Mouse (Mus musculus) kidney, postnatal 10 days (tissue): ENCODE data around the gene Polk.

ENCODE experiments used
- DNase-seq: peaks from one replicate; pipeline ENCODE4 v3.0.0; 2021; ENCODE audit warnings: mixed read lengths

Gene Polk

DNA sequence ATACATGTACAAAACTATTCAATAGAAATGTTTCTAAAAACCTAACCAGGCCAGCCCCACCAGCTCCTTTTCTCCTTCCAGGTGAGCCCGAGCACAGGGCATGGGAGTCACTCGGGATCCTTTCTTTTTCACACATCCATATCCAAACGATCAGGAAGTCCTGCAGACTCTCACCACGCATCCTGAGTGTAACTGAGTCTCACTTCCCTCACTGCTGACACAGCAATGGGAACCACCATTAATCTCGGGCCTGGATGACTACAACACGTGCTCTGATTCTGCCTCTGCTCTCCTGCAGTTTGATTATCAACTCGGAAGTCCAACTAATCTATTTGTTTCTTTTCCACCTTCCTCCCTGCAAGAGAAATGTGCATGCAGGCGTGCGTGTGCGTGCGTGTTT lies 14.5 kb downstream of the Polk start:
- no peak for DNase-seq

DNA sequence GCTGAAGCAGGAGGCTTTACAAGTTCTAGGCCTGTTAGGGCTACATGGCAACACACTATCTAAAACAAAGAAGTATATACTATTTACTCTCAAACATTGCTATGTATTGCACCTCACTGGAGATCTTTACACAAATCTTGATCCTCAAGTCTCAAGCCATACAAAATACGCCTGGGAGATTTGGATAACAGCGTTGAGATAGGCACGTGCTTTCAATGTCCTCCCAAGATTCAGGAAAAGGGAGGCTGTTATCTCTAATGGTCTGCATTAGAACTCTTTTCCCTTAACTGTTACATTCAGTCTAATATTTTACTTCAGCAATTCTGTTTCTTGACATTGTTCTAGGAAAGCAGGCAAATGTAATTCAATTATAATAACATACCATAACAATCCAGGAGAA lies 15.4 kb downstream of the Polk start:
- DNase-seq = no peak

DNA sequence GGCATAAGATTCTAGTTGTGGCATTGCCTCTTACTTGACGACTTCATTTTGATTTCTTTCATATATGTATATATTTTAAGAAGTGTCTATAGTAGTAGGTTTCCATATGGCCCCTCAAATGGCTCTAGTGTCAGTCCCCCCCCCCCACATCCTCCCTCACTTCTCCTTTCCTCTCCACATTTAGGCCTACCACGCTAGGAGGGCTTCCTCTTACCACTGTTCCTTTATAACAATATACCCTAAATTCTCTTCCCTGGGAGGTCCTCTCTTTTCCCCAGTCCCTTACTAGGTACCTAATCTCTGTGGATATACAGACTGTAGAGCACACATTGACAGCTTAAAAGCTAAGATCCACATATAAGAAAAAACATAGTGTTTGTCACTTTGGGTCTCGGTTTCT lies 21.1 kb downstream of the Polk start:
- DNase-seq = no peak

- DNase-seq = no peak
Measured at GRCm38 (mm10) chr13:96517335-96517734, 25.0 kb downstream of the Polk start.

DNA sequence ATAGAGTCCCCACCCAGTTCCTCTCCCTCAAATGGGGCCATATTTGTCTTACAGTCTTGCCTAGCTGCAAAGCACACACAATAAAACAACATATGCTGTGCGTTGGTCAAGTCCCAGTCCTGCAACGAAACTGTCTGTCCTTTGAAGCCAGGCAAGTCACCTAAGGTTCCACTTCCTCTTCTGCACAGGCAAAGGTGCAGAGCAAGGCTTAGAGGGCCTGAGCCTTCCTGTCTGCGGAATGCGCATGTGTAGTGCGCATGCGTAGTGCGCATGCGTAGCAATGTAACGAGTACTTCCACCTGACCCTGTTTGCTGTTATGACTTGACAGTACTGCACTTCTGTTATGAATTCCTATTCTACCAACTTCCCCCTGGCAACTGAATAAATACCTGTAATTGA lies 26.1 kb downstream of the Polk start:
- DNase-seq = no peak

DNA sequence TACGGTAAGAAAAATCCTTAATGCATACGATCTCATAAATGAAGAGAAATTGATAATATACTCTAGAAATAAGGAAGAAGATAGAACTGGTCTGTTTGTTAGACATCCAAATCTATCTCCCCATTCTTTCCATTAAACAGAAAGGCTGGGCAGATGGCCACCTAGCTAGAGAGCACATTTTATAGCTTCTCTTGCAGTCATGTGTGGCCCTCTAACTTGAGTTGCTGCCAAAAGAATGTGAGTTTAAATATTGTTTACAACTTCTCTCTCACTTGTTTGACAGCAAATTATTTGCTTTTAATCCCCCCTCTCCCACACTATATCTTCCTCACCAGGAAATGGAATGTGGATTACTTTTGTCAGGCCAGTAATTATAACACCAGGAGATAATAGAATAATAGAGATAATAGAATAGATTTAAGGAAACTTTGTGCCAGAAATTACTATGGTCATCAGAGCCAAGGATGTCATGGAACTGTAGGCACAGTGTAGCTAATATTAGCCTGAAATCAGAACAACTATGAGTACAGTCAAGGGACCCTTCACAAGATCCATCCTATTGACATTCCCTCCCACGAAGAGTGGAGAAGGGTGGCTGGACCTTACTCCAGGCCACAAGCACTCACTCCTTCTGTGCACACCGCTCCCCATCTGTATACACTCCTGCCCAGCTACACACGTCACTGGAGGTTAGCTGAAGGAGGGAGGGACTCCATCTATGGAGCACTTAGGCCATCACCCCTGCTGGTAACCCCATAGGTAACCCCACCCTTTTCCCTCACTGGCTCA lies 28.0 kb downstream of the Polk start:
- peak; percentile 27 for DNase-seq

DNA sequence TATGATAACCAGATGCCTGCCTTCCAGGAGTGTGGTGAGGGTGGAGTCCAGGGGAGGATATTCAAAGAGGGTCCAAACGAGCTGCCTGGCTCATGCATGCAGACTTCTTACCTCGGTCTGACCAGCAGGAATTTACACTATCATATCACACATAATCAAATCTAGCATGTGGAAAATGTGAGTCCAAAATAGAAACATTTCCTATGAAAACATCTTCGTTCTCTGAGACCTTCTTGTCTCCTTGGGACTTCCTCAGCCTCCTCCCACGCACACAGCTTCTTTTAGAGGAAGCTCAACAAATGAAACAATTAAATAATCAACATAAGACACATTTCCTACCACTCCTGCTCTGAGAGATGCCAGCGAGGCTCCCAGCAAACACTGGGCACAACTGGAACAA lies 30.5 kb downstream of the Polk start:
- DNase-seq = peak; percentile 19

GRCm38 (mm10) chr13:96511262-96511661 lies 31.1 kb downstream of the Polk start:
- DNase-seq = no peak

DNA sequence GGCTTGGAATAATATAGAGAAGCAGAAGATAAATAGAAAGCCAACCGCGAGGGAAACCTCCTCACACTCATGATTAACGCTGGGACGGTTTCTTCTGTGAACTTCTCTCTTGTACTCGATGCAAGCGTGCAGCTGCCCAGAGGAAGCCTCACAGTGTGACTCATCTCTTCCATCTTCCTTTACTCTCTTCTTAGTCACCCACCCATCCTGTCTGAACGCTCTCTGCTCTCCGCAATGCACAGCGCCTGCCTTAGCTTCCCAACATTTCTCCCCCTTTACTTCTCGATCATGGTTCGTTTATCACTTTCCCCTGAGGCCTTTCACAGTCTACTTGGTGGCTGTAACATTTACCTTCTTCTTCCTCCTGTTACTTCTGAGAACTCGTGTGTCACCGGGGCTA lies 31.7 kb downstream of the Polk start:
- DNase-seq = peak; percentile 9

- DNase-seq = no peak
Measured at GRCm38 (mm10) chr13:96507541-96507940, 34.8 kb downstream of the Polk start.

DNA sequence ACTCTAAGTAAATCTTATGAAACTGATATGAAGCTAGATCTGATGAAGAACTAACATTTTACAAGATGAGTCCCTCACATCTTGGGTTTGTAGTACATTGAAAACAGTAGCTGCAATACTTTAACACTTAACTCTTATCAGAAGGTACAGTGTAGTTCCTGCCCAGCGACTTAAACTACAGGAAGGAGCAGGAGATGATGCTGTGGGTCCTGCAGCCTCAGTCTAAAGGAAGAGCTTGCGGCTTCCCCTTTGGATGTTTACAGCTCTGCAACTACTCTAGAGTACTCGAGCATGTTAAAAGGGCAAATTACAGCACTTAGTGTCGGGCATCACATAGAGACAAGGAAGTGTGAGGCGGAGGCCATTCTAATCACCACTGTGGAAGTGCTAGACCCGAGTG lies 36.1 kb downstream of the Polk start:
- DNase-seq = no peak

GRCm38 (mm10) chr13:96505661-96506060 lies 36.7 kb downstream of the Polk start:
- no peak for DNase-seq

DNA sequence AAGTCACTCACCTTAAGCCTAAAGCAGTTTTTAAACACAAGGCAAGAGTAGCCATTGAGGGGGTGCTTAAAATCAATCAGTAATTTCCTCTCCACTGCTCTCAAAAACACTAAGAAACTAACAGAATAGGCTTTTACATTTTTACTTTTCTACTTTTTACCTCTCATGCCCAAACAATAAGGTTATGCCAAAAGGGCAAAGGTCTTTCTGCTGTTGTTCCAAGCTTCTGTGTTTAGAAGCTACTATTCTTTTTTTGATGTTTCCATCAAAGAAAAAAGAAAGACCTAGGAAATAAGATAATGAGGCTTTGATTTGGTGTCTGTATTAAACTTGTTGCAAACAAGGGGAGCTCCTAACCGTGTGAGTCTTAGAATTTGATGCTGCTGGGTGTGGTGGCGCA lies 42.5 kb downstream of the Polk start:
- no peak for DNase-seq

DNA sequence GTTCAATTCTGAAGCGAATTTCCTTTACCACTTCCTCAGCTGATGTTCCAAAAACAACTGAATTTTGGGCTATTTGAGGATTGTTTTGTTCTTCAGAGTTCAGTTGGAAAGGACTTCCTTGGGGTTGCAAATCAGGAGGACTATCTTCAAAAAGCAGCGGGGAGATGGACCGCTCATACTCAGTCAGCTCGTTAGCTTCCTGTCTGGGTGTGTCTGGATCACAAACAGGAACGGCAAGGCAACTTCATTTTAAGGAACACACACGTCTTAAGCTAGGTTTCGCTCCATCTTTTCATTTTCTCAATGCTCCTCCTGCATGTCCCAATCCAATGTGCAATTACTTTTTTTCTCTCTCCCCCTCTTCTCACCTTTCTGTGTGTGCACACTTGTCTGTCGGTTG lies 45.7 kb downstream of the Polk start:
- no peak for DNase-seq

GRCm38 (mm10) chr13:96490433-96490832 lies 51.9 kb downstream of the Polk start, which contains the start of gene Gm17622:
Gm17622 (plus strand) TSS chr13:96490733.
- DNase-seq = no peak

DNA sequence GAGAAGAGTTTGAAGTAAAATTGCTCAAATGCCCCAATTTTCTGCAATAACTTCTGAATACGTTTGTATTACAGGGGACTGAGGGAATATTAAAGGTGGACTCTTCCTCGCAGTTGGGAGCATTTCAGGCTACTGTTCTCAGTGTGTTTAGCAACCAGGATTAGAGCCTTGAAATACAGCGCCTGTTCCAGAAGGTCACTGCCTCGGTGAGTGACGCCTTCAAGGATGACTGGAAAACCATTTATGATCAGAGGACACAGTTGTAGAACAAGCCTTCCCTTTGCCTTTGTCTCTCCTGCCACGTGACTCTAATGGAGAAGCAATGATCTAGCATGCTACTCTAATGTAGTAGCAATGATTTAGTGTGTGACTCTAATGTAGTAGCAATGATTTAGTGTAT lies 54.4 kb downstream of the Polk start:
- no peak for DNase-seq

GRCm38 (mm10) chr13:96487230-96487629 lies 55.1 kb downstream of the Polk start:
- DNase-seq = no peak

- no peak for DNase-seq
Measured at GRCm38 (mm10) chr13:96478991-96479390, 63.4 kb downstream of the Polk start.

DNA sequence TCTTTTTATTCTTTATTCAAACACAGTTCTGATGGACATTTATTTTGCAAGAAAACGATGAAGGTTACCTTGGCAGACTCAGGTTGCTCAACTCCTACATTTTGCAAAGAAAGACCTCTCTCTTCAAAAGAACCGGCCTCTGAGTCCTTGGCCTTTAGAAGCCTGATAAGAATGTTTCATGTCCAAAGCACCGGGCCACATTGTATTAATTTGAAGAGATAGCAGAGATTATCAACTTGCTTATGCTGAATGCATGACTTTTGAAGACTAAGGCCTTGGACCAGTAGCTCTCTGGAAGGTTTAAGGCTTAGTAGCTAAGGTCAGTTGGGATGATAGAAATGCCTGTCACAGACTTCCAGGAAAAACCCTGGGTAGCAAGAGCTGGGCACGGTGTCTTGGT lies 65.2 kb downstream of the Polk start:
- no peak for DNase-seq

DNA sequence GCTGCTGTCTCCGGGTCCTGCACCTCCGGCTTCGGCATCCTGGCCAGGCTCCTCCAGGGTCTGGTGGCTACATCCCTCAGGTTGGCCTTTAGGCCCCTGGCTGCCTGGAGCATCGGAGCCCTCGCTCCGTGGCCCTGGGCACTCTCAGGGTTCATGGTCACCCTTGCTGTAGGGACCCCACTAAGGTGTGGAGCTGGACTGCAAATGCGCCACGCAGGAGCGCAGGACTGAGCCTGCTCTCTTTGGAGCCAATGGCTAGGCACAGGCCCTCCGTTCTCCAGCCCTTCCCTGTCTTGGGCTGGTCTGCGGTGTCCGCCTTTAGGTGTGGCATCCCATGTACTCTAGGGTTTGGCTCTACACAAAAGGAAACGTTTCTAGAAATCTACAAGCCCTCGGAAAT lies 71.4 kb downstream of the Polk start, which contains the start of gene Ankdd1b:
Ankdd1b (minus strand) TSS at position 242 of the 400 bp plus-strand sequence.
- no peak for DNase-seq

DNA sequence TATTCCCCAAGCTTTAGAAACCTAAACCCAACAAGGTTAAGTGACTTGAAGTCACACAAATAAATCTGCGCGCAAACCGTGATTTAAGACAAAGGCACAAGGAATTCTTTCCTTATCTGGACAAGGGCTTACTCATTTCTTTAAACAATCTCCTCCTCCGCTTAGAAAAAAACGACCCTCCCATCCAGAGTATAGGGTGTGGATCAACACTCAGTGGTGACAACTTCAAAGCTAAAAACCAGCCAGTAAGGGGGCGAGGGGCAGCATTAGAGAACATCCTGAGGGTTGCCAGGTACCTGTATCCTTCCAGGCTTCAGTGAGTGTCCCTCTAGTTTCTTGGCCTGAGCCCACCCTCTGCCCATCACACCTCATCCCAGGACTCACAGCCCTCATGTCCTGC lies 71.8 kb downstream of the Polk start:
- DNase-seq = no peak

GRCm38 (mm10) chr13:96468678-96469077 lies 73.7 kb downstream of the Polk start:
- DNase-seq = no peak

GRCm38 (mm10) chr13:96465315-96465714 lies 77.1 kb downstream of the Polk start:
- DNase-seq = no peak

GRCm38 (mm10) chr13:96462644-96463043 lies 79.7 kb downstream of the Polk start:
- DNase-seq = no peak

- DNase-seq = no peak
Measured at GRCm38 (mm10) chr13:96458606-96459005, 83.8 kb downstream of the Polk start.
